Mouse (Mus musculus) left cerebral cortex, adult 2 months (tissue): ENCODE measurements around the gene Rarb. TPM values are rescaled to one million over a fixed set of nuclear protein-coding genes. Genes with fewer than 3 reads are reported as not detected.
A peak's percentile ranks its signal among the peaks of the same experiment; 100 is the strongest.

Experiments used
- DNase-seq, 2 experiments: peaks; one replicate each; pipeline ENCODE4 v3.0.0; 2021 to 2022; ENCODE audit warnings: low spot score in 2 of 2, mixed read lengths in 1 of 2; ENCODE audit errors: extremely low spot score in 1 of 2
- H3K27ac ChIP-seq: fragments of 200-600 bp; 2 replicates; pipeline ENCODE4 v1.8.1; 2022
- H3K4me3 ChIP-seq: fragments of 200-600 bp; 2 replicates; pipeline ENCODE4 v1.8.1; 2022
- CTCF ChIP-seq: fragments of 200-600 bp; IDR thresholded peaks from 2 replicates; pipeline ENCODE4 v1.8.1; 2022; ENCODE audit warnings: antibody characterized with exemption, mild to moderate bottlenecking, moderate library complexity
- intact Hi-C: fragments of 180-260 bp; cut with DNase I; formaldehyde crosslinking; loops from one replicate; pipeline ENCODE4 v1.15.1; 2025
- total RNA-seq, 2 experiments: library from RNA; stranded (reverse); gene quantifications; 2 replicates each; pipeline ENCODE4 v1.2.3; 2021

The Rarb gene
- total RNA-seq, 2 experiments from 2014 or later, result 10.1 to 16.6 TPM

GRCm38 (mm10) chr14:16732054-16732453 lies 86.9 kb downstream of the Rarb start:
- no peak overlapping the region for H3K4me3 ChIP-seq
- intact Hi-C loops, result no loop called here
- no peak for TF ChIP-seq CTCF
- no peak for DNase-seq
- H3K27ac ChIP-seq, result no peak overlapping the region

DNA sequence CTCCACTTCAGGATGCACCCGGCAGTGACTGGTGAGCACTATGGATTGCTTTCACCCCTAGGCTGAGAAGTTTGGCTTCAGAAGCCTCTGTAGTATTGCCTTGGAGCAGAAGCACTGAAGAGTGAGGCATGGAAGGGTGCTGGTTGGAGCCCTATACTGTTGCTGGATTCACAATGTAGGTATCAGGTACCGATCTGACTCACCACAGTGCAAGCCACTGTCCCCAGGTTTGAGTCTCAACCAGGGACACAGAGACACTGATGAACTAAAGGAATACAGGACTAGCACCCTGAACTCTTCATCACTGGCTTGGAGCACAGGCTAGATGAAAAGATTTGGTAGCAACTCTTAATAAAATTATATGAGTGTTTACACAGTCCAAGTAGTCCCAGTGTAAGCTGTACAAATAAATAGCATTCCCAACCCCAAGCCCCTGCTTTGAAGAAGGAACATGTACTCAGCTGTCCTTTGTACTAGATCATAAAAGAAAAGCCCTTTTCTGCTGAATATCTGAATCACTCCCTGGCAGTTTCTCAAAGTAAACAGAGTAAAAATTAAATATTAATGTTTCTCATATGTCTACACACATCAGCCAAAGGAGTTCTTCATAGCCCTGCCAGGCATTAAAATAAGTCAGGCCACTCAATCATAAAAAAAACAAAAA lies 90.6 kb downstream of the Rarb start:
- intact Hi-C loops, result no loop called here

DNA sequence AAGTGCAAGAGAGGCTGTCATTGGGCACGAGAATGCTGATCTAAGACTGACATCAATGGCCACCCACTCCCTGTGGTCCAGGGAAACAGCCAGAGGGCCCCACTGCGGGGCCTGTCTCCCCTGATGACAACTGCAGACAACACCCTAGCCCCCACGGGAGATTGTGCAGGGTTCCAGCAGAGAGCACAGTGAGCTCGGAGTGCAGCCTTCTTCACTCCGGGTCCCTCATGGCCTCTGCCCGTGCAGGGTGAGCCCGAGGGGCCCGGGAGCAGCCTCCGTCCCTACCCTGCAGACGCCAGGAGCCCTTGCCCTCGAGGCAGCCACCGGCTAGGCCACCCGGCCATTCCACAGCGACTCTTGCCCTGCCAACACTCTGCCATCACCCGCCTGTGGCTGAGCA lies 95.0 kb downstream of the Rarb start:
- intact Hi-C loops, result no loop called here
- Histone ChIP-seq H3K27ac (no peak overlapping the region), H3K4me3 (no peak overlapping the region)
- no peak for TF ChIP-seq CTCF
- DNase-seq, result no peak

More for the DNA sequence above, 90.6 kb downstream of the Rarb start:
- no peak for DNase-seq
- no peak overlapping the region for H3K27ac ChIP-seq
- TF ChIP-seq CTCF, result no peak
- H3K4me3 ChIP-seq, result no peak overlapping the region

GRCm38 (mm10) chr14:16717821-16718220 lies 101.1 kb downstream of the Rarb start:
- no peak overlapping the region for H3K4me3 ChIP-seq
- intact Hi-C loops, result no loop called here
- no peak for TF ChIP-seq CTCF
- no peak overlapping the region for H3K27ac ChIP-seq
- no peak for DNase-seq

DNA sequence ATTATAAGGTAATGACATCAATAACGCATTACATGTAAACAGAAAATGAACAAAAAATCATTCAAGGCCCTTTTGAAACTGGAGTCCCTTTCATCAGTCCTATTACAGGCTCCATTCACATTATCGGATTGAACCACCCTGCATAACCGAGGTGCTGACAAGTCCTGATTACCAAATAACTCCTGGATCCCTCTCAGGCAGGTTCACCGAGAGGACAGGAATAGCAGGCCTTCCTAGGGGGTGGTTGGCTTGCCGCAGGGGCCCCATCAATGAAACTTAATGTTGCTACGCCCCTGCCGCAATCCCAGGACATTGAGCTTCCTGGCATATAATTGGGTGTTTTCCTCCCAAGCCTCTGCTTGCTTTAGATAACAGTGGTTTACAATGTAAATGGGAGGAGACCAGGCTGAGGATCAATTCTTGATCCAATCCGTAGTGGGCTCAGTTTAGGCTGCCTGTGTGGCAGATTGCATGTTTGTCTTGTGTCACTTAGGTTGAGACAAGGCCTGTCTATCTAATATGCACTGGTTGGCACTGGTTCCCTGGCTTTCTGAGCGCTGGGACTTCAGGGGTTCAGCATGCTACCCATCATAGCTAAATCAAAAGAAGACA lies 104.5 kb downstream of the Rarb start:
- no peak for TF ChIP-seq CTCF
- Histone ChIP-seq H3K27ac (no peak overlapping the region), H3K4me3 (no peak overlapping the region)
- intact Hi-C loops, result no loop called here
- no peak for DNase-seq

DNA sequence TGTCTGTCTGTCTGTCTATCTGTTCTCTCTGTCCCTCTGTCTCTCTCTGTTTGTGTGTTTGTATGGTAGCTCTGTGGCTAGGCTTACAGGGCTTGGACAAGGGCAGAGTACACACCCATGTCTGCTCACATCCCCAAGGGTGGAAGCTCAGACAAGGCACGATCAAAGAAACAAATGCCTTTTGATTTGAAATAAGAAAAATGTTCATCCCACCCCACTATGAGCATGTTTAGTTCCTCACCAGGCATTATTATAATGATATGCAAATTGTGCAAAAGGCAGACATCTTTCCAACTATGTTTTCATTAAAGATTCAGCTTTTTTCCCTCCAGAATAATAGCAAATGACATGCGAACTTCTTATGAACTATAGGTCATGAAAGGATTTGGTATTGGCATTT lies 105.2 kb downstream of the Rarb start:
- no peak overlapping the region for H3K27ac ChIP-seq
- no peak for DNase-seq
- no peak overlapping the region for H3K4me3 ChIP-seq
- intact Hi-C loops, result no loop called here
- no peak for TF ChIP-seq CTCF

DNA sequence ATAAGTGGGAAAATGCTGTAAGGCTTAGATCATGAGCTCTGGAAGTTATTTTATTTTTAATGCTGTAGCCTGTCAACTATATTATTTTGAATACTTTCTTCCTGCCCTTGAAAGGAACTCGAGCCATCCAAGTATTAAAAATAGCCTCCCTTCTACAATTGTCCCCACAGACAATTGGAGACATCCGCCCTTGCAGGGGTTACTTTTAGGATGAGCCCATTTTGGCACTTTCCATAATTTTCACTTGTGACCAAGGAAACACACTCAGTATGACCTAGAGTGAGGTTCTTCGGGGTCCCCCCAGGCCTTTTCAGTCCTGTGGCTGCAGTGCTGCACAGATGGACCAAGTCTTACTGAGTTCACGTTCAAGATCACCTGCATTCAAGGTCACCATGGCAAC lies 119.7 kb downstream of the Rarb start:
- no peak overlapping the region for H3K27ac ChIP-seq

GRCm38 (mm10) chr14:16695453-16696120 lies 123.4 kb downstream of the Rarb start:
- DNase-seq, result peak in 1 of 2 experiments; percentile 20
- Histone ChIP-seq H3K4me3 (no peak overlapping the region), H3K27ac (peak overlapping the region; percentile 50; the same call in 1 of the 2 replicates)
- intact Hi-C loops, result loop anchor here (2.0 kb wide), 2 partner anchors 25 to 43 kb away; no protein-coding TSS in a partner anchor
- TF ChIP-seq CTCF, result no peak

More for the DNA sequence above, 119.7 kb downstream of the Rarb start:
- H3K4me3 ChIP-seq, result no peak overlapping the region
- DNase-seq, result no peak
- intact Hi-C loops, result no loop called here
- TF ChIP-seq CTCF, result no peak

DNA sequence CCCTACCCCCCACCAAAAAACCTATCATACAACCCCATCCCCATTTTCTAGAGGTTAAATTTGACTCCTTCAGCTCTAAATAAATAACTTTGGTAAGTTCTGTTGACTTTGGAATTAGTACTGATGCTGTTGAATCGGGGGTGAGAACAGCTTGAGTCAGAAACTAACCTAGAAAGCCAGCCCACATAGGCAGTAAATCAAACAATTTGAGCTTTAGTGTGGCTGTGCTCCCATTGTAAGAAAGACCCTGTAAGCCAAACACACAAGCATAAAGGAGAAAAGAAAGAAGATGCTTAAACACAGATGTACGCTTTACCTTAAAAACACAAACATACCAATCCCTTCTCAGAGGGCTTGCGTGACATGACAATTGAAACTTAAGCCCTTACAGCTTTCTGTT lies 140.6 kb downstream of the Rarb start:
- no peak for DNase-seq
- intact Hi-C loops, result loop anchor here (5.0 kb wide), 1 partner anchor 101 kb away; no protein-coding TSS in a partner anchor
- Histone ChIP-seq H3K27ac (no peak overlapping the region), H3K4me3 (no peak overlapping the region)
- no peak for TF ChIP-seq CTCF

- TF ChIP-seq CTCF, result no peak
- intact Hi-C loops, result loop anchor here (5.0 kb wide), 1 partner anchor 100 kb away; no protein-coding TSS in a partner anchor
- Histone ChIP-seq H3K27ac (no peak overlapping the region), H3K4me3 (no peak overlapping the region)
- no peak for DNase-seq
Measured at GRCm38 (mm10) chr14:16677081-16677480, 141.9 kb downstream of the Rarb start.

DNA sequence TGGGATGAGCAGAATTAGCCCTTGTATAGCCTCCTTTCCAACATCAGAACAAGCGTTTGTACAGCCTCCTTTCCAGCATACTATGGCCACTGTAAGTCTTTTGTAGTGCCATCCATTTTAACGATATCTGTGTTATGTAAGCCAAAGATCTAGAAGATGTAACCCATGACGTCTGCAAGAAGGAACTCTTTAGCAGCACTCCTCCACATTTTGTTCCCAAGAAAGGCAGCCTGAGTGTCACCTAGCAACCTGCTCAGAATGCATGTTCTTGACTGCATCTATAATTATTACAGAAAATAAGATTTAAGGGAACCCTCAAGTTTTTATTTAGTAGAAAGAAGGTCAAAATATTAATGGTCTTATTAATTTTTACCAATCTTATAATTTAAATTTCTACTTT lies 148.4 kb downstream of the Rarb start:
- Histone ChIP-seq H3K4me3 (no peak overlapping the region), H3K27ac (peak overlapping the region; percentile 84)
- intact Hi-C loops, result loop anchor here (1.0 to 2.0 kb wide), 2 partner anchors 26 to 68 kb away; no protein-coding TSS in a partner anchor
- DNase-seq, result peak in 1 of 2 experiments; percentile 16
- no peak for TF ChIP-seq CTCF
